Mouse (Mus musculus): ENCODE results near the gene Tenm2.

GRCm38 (mm10) chr11:36537573-36538133, 698.1 kb downstream of the Tenm2 start:
- TF ChIP-seq CTCF (IDR thresholded peaks at IDR 0.05; ENCODE audit: control insufficient read depth, insufficient read depth, insufficient replicate concordance, low read depth, low read length) (no peak), POLR2A (IDR thresholded peaks at IDR 0.05; ENCODE audit: control insufficient read depth, low read depth, low read length) (no peak)

Data from testis, adult 2 months (tissue).